9 mouse cellular contexts compared by ENCODE assay signal in genomic region chr7:132262696-132263095, GRCm38 (mm10). TPM values are rescaled to one million over a fixed set of nuclear protein-coding genes. Genes with fewer than 3 reads are reported as not detected.
DNase-seq lines count a peak whose midpoint lies in the region; ATAC-seq lines count a peak whose summit lies in the region.
"Had no signal": no experiment of that assay in that cellular context is flagged by ENCODE, and none has a peak within 500 bp of the region (broad histone marks: within the 10 kb centered on the region; RNA-seq: fewer than 3 reads in every experiment).

No protein-coding gene starts in this region.

- H3K9ac ChIP-seq in heart, embryonic 12.5 days = no peak overlapping the region
- H3K9ac ChIP-seq in liver, embryonic 15.5 days = 0 out of 2 replicates have a peak overlapping the region, but pooled peaks have one; percentile 8
- H3K9ac ChIP-seq: kidney, embryonic 15.5 days had no signal

- 0 out of 2 replicates have a peak, but pooled peaks have one; percentile 47 for ATAC-seq in heart, embryonic 12.5 days (ENCODE audit: insufficient number of reproducible peaks, low FRiP score)
- ATAC-seq in erythroid progenitor cell, adult 5-6 weeks (replicated peaks; ENCODE audit: low FRiP score, poor library complexity, severe bottlenecking) = peak; percentile 37; the same call in 1 of the 2 replicates
- ATAC-seq in liver, embryonic 15.5 days (ENCODE audit: insufficient read depth) = peak; percentile 65

- 16% methylated on average over 6 of the region's 6 CpGs for WGBS in heart, embryonic 12.5 days
- WGBS in liver, embryonic 15.5 days (ENCODE audit: insufficient replicate concordance) = 37% methylated on average over 6 of the region's 6 CpGs

- H3K27me3 ChIP-seq in heart, embryonic 12.5 days (replicated peaks) = no peaks in the 10 kb centered on the region
- no peaks in the 10 kb centered on the region for H3K27me3 ChIP-seq in liver, embryonic 15.5 days
- H3K27me3 ChIP-seq: kidney, embryonic 15.5 days had no signal

- H3K4me2 ChIP-seq in heart, embryonic 12.5 days = no peak overlapping the region
- peak overlapping the region; percentile 51 for H3K4me2 ChIP-seq in liver, embryonic 15.5 days
- H3K4me2 ChIP-seq: kidney, embryonic 15.5 days had no signal

- H3K36me3 ChIP-seq in heart, embryonic 12.5 days = no peaks in the 10 kb centered on the region
- no peaks in the 10 kb centered on the region for H3K36me3 ChIP-seq in liver, embryonic 15.5 days (replicated peaks)

- H3K4me1 ChIP-seq in heart, embryonic 12.5 days (replicated peaks) = peaks cover 37% of the 10 kb centered on the region
- H3K4me1 ChIP-seq in liver, embryonic 15.5 days (replicated peaks) = peaks cover 41% of the 10 kb centered on the region

- intact Hi-C loops in heart, postnatal 25 days (cut with DNase I) = no loop called here

- no peak overlapping the region for H3K4me3 ChIP-seq in heart, embryonic 12.5 days
- H3K4me3 ChIP-seq in liver, embryonic 15.5 days (replicated peaks) = peak overlapping the region; percentile 21
- H3K4me3 ChIP-seq: kidney, embryonic 15.5 days had no signal

- H3K27ac ChIP-seq in heart, embryonic 12.5 days (ENCODE audit: poor library complexity, severe bottlenecking) = no peak overlapping the region
- H3K27ac ChIP-seq in liver, embryonic 15.5 days (replicated peaks) = peak overlapping the region; percentile 51
- H3K27ac ChIP-seq: kidney, embryonic 15.5 days had no signal

- DNase-seq in heart, postnatal 25 days (ENCODE audit: low spot score) = no peak
- DNase-seq in retina, embryonic 14.5 days (ENCODE audit: low spot score) = peak; percentile 67
- DNase-seq in spleen, postnatal 10 days (ENCODE audit: low spot score in 2 of 2) = no peak
- DNase-seq in adrenal gland, adult (ENCODE audit: inconsistent age in 2 of 2, low spot score in 1 of 2) = no peak
- DNase-seq in adrenal gland, adult 2 months = no peak

- H3K9me3 ChIP-seq in heart, embryonic 12.5 days (replicated peaks) = no peaks in the 10 kb centered on the region
- H3K9me3 ChIP-seq in liver, embryonic 15.5 days (replicated peaks) = no peaks in the 10 kb centered on the region
- H3K9me3 ChIP-seq: kidney, embryonic 15.5 days had no signal

RNA-seq across cellular contexts. Expression of gene Chst15, which starts 54.3 kb away (rescaled TPM):
- 3.1 and 4.4 TPM in 2 replicates for polyA plus RNA-seq in heart, embryonic 12.5 days (2016; fragmentation: Nextera tagmentation; extraction: Ambion mirVana)
- total RNA-seq in heart, postnatal 25 days (2021) = 1 to 10 TPM; 7.8 to 9.5 TPM
- 7.9 and 8.0 TPM in 2 replicates for total RNA-seq in erythroid progenitor cell, adult 5-6 weeks (2015; ENCODE audit: low replicate concordance)
- 3.6 and 3.8 TPM in 2 replicates for total RNA-seq in erythroid progenitor cell, adult 5-6 weeks (2017; ENCODE audit: low replicate concordance)
- polyA plus RNA-seq in liver, embryonic 15.5 days (2015; fragmentation: Nextera tagmentation; extraction: Ambion mirVana) = 4.5 and 5.6 TPM in 2 replicates
- total RNA-seq in adrenal gland, adult 2 months (2021) = 10 to 100 TPM; 37.3 to 46.2 TPM
- polyA plus RNA-seq in adrenal gland, adult 2 months (2012; rRNA removed) = 9.6 and 10.4 TPM in 2 replicates
